In genomic region chr6:41547056-41547650, GRCm38 (mm10) we compare ENCODE assay signal across 25 mouse cellular contexts. TPM values are rescaled to one million over a fixed set of nuclear protein-coding genes. Genes with fewer than 3 reads are reported as not detected.
A peak's percentile ranks its signal among the peaks of the same experiment; 100 is the strongest.
DNase-seq lines count a peak whose midpoint lies in the region; ATAC-seq and TF ChIP-seq lines count a peak whose summit lies in the region.
"Had no signal": no experiment of that assay in that cellular context is flagged by ENCODE, and none has a peak within 500 bp of the region (broad histone marks: within the 10 kb centered on the region; RNA-seq: fewer than 3 reads in every experiment).

No protein-coding gene starts in this region.

- ATAC-seq in CD4-positive, CD25-positive, alpha-beta regulatory T cell, adult 4 months: no peak
- no peak for ATAC-seq in neural tube, embryonic 15.5 days (ENCODE audit: low FRiP score)
- no peak for ATAC-seq in forebrain, embryonic 16.5 days
- ATAC-seq: activated CD4-positive, CD25-positive, alpha-beta regulatory T cell, adult 4 months; forebrain, embryonic 14.5 days had no signal

- WGBS in thymus, adult 2 months: 49% methylated on average over 5 of the region's 5 CpGs
- 91% methylated on average over 5 of the region's 5 CpGs for WGBS in neural tube, embryonic 15.5 days
- 95% methylated on average over 5 of the region's 5 CpGs for WGBS in forebrain, embryonic 16.5 days

- DNase-seq in CD4-positive, CD25-positive, alpha-beta regulatory T cell, adult 2 months (ENCODE audit: low read depth, low spot score): peak; percentile 29
- peak; percentile 68 for DNase-seq in induced T-regulatory cell, adult 2 months (ENCODE audit: low read depth)
- no peak for DNase-seq in thymus, adult 2 months
- peak; percentile 66 for DNase-seq in thymus, postnatal 25 days
- no peak for DNase-seq in B cell, adult 2 months
- DNase-seq: adrenal gland, adult 8-10 months; adrenal gland, postnatal 25 days; cerebellum, adult 11-12 months; cerebellum, adult 8-10 months; cerebellum, postnatal 14 days; gastrocnemius, postnatal 25 days; heart, adult 18-20 months had no signal

- H3K4me3 ChIP-seq in thymus, adult 2 months (ENCODE audit: control insufficient read depth, insufficient read depth, low read length): peak overlapping the region; percentile 63
- H3K4me3 ChIP-seq in neural tube, embryonic 15.5 days (replicated peaks): no peak overlapping the region
- no peak overlapping the region for H3K4me3 ChIP-seq in forebrain, embryonic 16.5 days (replicated peaks; ENCODE audit: low read length)
- H3K4me3 ChIP-seq: embryonic facial prominence, embryonic 12.5 days; embryonic facial prominence, embryonic 15.5 days; heart, embryonic 10.5 days; heart, embryonic 13.5 days; hindbrain, embryonic 12.5 days; hindbrain, embryonic 15.5 days had no signal

- no peaks in the 10 kb centered on the region for H3K9me3 ChIP-seq in neural tube, embryonic 15.5 days (replicated peaks)
- H3K9me3 ChIP-seq in forebrain, embryonic 16.5 days (ENCODE audit: control insufficient read depth, low read length): no peaks in the 10 kb centered on the region
- H3K9me3 ChIP-seq: embryonic facial prominence, embryonic 12.5 days; embryonic facial prominence, embryonic 15.5 days; heart, embryonic 10.5 days; heart, embryonic 13.5 days; hindbrain, embryonic 12.5 days; hindbrain, embryonic 15.5 days had no signal

- no peaks in the 10 kb centered on the region for H3K27me3 ChIP-seq in thymus, adult 2 months (ENCODE audit: control insufficient read depth, insufficient read depth, low read length)
- H3K27me3 ChIP-seq in neural tube, embryonic 15.5 days (replicated peaks): 0 out of 2 replicates have a peak, but pooled peaks cover 2% of the 10 kb centered on the region
- no peaks in the 10 kb centered on the region for H3K27me3 ChIP-seq in forebrain, embryonic 16.5 days (replicated peaks; ENCODE audit: control insufficient read depth, insufficient read depth, low read length)
- H3K27me3 ChIP-seq: hindbrain, embryonic 15.5 days had no signal

- peak overlapping the region; percentile 100 for H3K27ac ChIP-seq in thymus, adult 2 months (ENCODE audit: control insufficient read depth, insufficient read depth, low read length)
- no peak overlapping the region for H3K27ac ChIP-seq in neural tube, embryonic 15.5 days (replicated peaks)
- H3K27ac ChIP-seq in forebrain, embryonic 16.5 days (ENCODE audit: low read length): no peak overlapping the region
- H3K27ac ChIP-seq: embryonic facial prominence, embryonic 12.5 days; embryonic facial prominence, embryonic 15.5 days; heart, embryonic 10.5 days; heart, embryonic 13.5 days; hindbrain, embryonic 12.5 days; hindbrain, embryonic 15.5 days had no signal

- H3K36me3 ChIP-seq in thymus, adult 2 months (ENCODE audit: control insufficient read depth, insufficient read depth, low read length): peaks cover 60% of the 10 kb centered on the region
- H3K36me3 ChIP-seq in neural tube, embryonic 15.5 days: no peaks in the 10 kb centered on the region
- no peaks in the 10 kb centered on the region for H3K36me3 ChIP-seq in forebrain, embryonic 16.5 days (ENCODE audit: control insufficient read depth, insufficient read depth)
- H3K36me3 ChIP-seq: embryonic facial prominence, embryonic 12.5 days; embryonic facial prominence, embryonic 15.5 days; heart, embryonic 10.5 days; heart, embryonic 13.5 days; hindbrain, embryonic 12.5 days; hindbrain, embryonic 15.5 days had no signal

- TF ChIP-seq POLR2A in thymus, adult 2 months (IDR thresholded peaks at IDR 0.05; ENCODE audit: control insufficient read depth, extremely low read depth, insufficient read depth, low read length, poor library complexity): no peak

- no peak for TF ChIP-seq CTCF in thymus, adult 2 months (IDR thresholded peaks at IDR 0.05; ENCODE audit: borderline replicate concordance, control insufficient read depth, extremely low read depth, insufficient read depth, low read length, poor library complexity)

- no peak overlapping the region for H3K9ac ChIP-seq in neural tube, embryonic 15.5 days (replicated peaks)
- no peak overlapping the region for H3K9ac ChIP-seq in forebrain, embryonic 16.5 days (replicated peaks; ENCODE audit: low read depth, low read length)
- H3K9ac ChIP-seq: embryonic facial prominence, embryonic 12.5 days; embryonic facial prominence, embryonic 15.5 days; heart, embryonic 13.5 days; hindbrain, embryonic 12.5 days; hindbrain, embryonic 15.5 days had no signal

- peaks cover 3% of the 10 kb centered on the region for H3K4me1 ChIP-seq in thymus, adult 2 months (replicated peaks; ENCODE audit: control insufficient read depth, insufficient read depth, low read length)
- peaks cover 22% of the 10 kb centered on the region for H3K4me1 ChIP-seq in neural tube, embryonic 15.5 days
- peaks cover 16% of the 10 kb centered on the region for H3K4me1 ChIP-seq in forebrain, embryonic 16.5 days (replicated peaks; ENCODE audit: control insufficient read depth, insufficient read depth, low read length)
- H3K4me1 ChIP-seq: embryonic facial prominence, embryonic 12.5 days had no signal

- H3K4me2 ChIP-seq in neural tube, embryonic 15.5 days: no peak overlapping the region
- H3K4me2 ChIP-seq in forebrain, embryonic 16.5 days (ENCODE audit: low read length): no peak overlapping the region
- H3K4me2 ChIP-seq: embryonic facial prominence, embryonic 12.5 days; embryonic facial prominence, embryonic 15.5 days; heart, embryonic 13.5 days; hindbrain, embryonic 12.5 days; hindbrain, embryonic 15.5 days had no signal

RNA-seq across cellular contexts. Expression of gene Prss2, which starts 25.6 kb away (rescaled TPM):
- polyA plus RNA-seq in CD4-positive, CD25-positive, alpha-beta regulatory T cell, adult 4 months (2017; shearing (Covaris generic)): 1 to 10 TPM; 2.0 to 3.1 TPM
- polyA plus RNA-seq in thymus, adult 2 months (2012; rRNA removed): 9.8 and 13.8 TPM in 2 replicates
- 1.3 TPM in 1 of 2 replicates, not detected in the other for polyA plus RNA-seq in neural tube, embryonic 15.5 days (2015; fragmentation: Nextera tagmentation; extraction: Ambion mirVana)
- not detected in 2 replicates for polyA plus RNA-seq in forebrain, embryonic 16.5 days (2015; fragmentation: Nextera tagmentation; extraction: Ambion mirVana)
- polyA plus RNA-seq: brain, embryonic 14.5 days; embryonic facial prominence, embryonic 12.5 days; embryonic facial prominence, embryonic 15.5 days; forebrain, embryonic 11.5 days; forebrain, embryonic 14.5 days; heart, embryonic 10.5 days; heart, embryonic 13.5 days; hindbrain, embryonic 12.5 days; hindbrain, embryonic 15.5 days had no signal

RNA-seq across cellular contexts. Expression of gene Ephb6, which starts 58.1 kb away (rescaled TPM):
- 10 to 100 TPM; 12.2 to 16.1 TPM for polyA plus RNA-seq in CD4-positive, CD25-positive, alpha-beta regulatory T cell, adult 4 months (2017; shearing (Covaris generic))
- 277 and 293 TPM in 2 replicates for polyA plus RNA-seq in thymus, adult 2 months (2012; rRNA removed)
- 38.0 and 46.7 TPM in 2 replicates for polyA plus RNA-seq in neural tube, embryonic 15.5 days (2015; fragmentation: Nextera tagmentation; extraction: Ambion mirVana)
- polyA plus RNA-seq in forebrain, embryonic 16.5 days (2015; fragmentation: Nextera tagmentation; extraction: Ambion mirVana): 37.7 and 39.4 TPM in 2 replicates

Comparison
In these comparisons a context has a peak if more than half of its experiments do, and no peak if none do; other contexts are left out.
1. DNase-seq: peak in CD4-positive, CD25-positive, alpha-beta regulatory T cell, adult 2 months (single experiment), induced T-regulatory cell, adult 2 months (single experiment) and thymus, postnatal 25 days (single experiment); none in thymus, adult 2 months (single experiment) and B cell, adult 2 months (0 of 2).